Mouse (Mus musculus) heart, adult 9 months (tissue): Measurements from ENCODE around the gene Muc1.
A peak's percentile ranks its signal among the peaks of the same experiment; 100 is the strongest.

Experiments used
- DNase-seq, 2 experiments: peaks; one replicate each; pipeline ENCODE4 v3.0.0; 2022; ENCODE audit warnings: low spot score in 2 of 2

Muc1 gene

GRCm38 (mm10) chr3:89233562-89234110 is 4.8 kb downstream of the Muc1 start:
- no peak for DNase-seq

GRCm38 (mm10) chr3:89236516-89236915 is 7.7 kb downstream of the Muc1 start:
- DNase-seq = no peak

GRCm38 (mm10) chr3:89237682-89238081 is 8.8 kb downstream of the Muc1 start:
- DNase-seq = no peak

GRCm38 (mm10) chr3:89238494-89238893 is 9.6 kb downstream of the Muc1 start:
- DNase-seq = no peak

GRCm38 (mm10) chr3:89242331-89242895 is 13.6 kb downstream of the Muc1 start:
- no peak for DNase-seq

GRCm38 (mm10) chr3:89243609-89244008 is 14.8 kb downstream of the Muc1 start:
- no peak for DNase-seq

- no peak for DNase-seq
Measured at GRCm38 (mm10) chr3:89244158-89244981, 15.5 kb downstream of the Muc1 start.

GRCm38 (mm10) chr3:89244982-89245687 is 16.3 kb downstream of the Muc1 start:
- no peak for DNase-seq

GRCm38 (mm10) chr3:89245688-89246171 is 16.9 kb downstream of the Muc1 start, which contains the start of gene Krtcap2:
Gene Krtcap2, plus strand, starts transcription at chr3:89245966.
- DNase-seq = peak in 1 of 2 experiments; percentile 46

- DNase-seq = peak; percentile 87 to 91
Measured at GRCm38 (mm10) chr3:89246261-89247100, 17.6 kb downstream of the Muc1 start, which contains the start of gene Trim46. Gene Trim46, minus strand, starts transcription at chr3:89246309.

GRCm38 (mm10) chr3:89247466-89247865 is 18.6 kb downstream of the Muc1 start:
- no peak for DNase-seq

GRCm38 (mm10) chr3:89250435-89251040 is 21.7 kb downstream of the Muc1 start:
- DNase-seq = peak; percentile 77 to 84

- DNase-seq = peak; percentile 86 to 92
Measured at GRCm38 (mm10) chr3:89251365-89251895, 22.6 kb downstream of the Muc1 start.

- DNase-seq = no peak
Measured at GRCm38 (mm10) chr3:89254994-89255393, 26.1 kb downstream of the Muc1 start.

- peak; percentile 52 to 62 for DNase-seq
Measured at GRCm38 (mm10) chr3:89256177-89256576, 27.3 kb downstream of the Muc1 start.

- DNase-seq = no peak
Measured at GRCm38 (mm10) chr3:89259076-89259475, 30.2 kb downstream of the Muc1 start, which contains the start of gene Dpm3. Gene Dpm3, plus strand, starts transcription at chr3:89259358.

GRCm38 (mm10) chr3:89260211-89260610 is 31.4 kb downstream of the Muc1 start:
- no peak for DNase-seq

- DNase-seq = peak; percentile 63 to 76
Measured at GRCm38 (mm10) chr3:89262417-89262816, 33.6 kb downstream of the Muc1 start.

- peak; percentile 74 to 82 for DNase-seq
Measured at GRCm38 (mm10) chr3:89266439-89266893, 37.6 kb downstream of the Muc1 start.

GRCm38 (mm10) chr3:89268916-89269315 is 40.1 kb downstream of the Muc1 start:
- no peak for DNase-seq
